32 mouse cellular contexts compared by ENCODE assay signal in genomic region chr16:90652821-90653220, GRCm38 (mm10).
DNase-seq lines count a peak whose midpoint lies in the region; ATAC-seq and TF ChIP-seq lines count a peak whose summit lies in the region.
"Had no signal": no experiment of that assay in that cellular context is flagged by ENCODE, and none has a peak within 500 bp of the region (broad histone marks: within the 10 kb centered on the region; RNA-seq: fewer than 3 reads in every experiment).

No protein-coding gene starts in this region.

- no peak overlapping the region for H3K4me3 ChIP-seq in forebrain, embryonic 11.5 days (ENCODE audit: low read depth, low read length)
- H3K4me3 ChIP-seq in forebrain, postnatal 0 days (ENCODE audit: low read depth, low read length), result no peak overlapping the region
- no peak overlapping the region for H3K4me3 ChIP-seq in lung, embryonic 14.5 days (ENCODE audit: low read depth, low read length)
- H3K4me3 ChIP-seq in midbrain, embryonic 11.5 days (ENCODE audit: low read depth, low read length), result no peak overlapping the region
- H3K4me3 ChIP-seq: embryonic facial prominence, embryonic 13.5 days; forebrain, embryonic 10.5 days; heart, embryonic 12.5 days; hindbrain, embryonic 13.5 days; kidney, embryonic 15.5 days; layer of hippocampus, adult 2 months; liver, embryonic 12.5 days; midbrain, embryonic 10.5 days had no signal

- TF ChIP-seq CTCF in forebrain, postnatal 0 days (IDR thresholded peaks at IDR 0.05; ENCODE audit: low read depth), result no peak
- TF ChIP-seq CTCF in lung, embryonic 14.5 days (IDR thresholded peaks at IDR 0.05; ENCODE audit: low read depth), result peak; percentile 41

- no peak overlapping the region for H3K27ac ChIP-seq in forebrain, embryonic 11.5 days (ENCODE audit: low read depth, low read length)
- H3K27ac ChIP-seq in forebrain, postnatal 0 days (ENCODE audit: low read depth, low read length), result no peak overlapping the region
- no peak overlapping the region for H3K27ac ChIP-seq in lung, embryonic 14.5 days (ENCODE audit: low read depth)
- H3K27ac ChIP-seq in midbrain, embryonic 11.5 days (ENCODE audit: low read depth, low read length), result no peak overlapping the region
- H3K27ac ChIP-seq: embryonic facial prominence, embryonic 13.5 days; forebrain, embryonic 10.5 days; hindbrain, embryonic 13.5 days; kidney, embryonic 15.5 days; layer of hippocampus, adult 2 months; liver, embryonic 12.5 days; midbrain, embryonic 10.5 days had no signal

- no peak overlapping the region for H3K9ac ChIP-seq in forebrain, embryonic 11.5 days (ENCODE audit: low read length)
- no peak overlapping the region for H3K9ac ChIP-seq in forebrain, postnatal 0 days
- no peak overlapping the region for H3K9ac ChIP-seq in lung, embryonic 14.5 days
- no peak overlapping the region for H3K9ac ChIP-seq in midbrain, embryonic 11.5 days (ENCODE audit: low read length)
- H3K9ac ChIP-seq: embryonic facial prominence, embryonic 13.5 days; heart, embryonic 12.5 days; hindbrain, embryonic 13.5 days; kidney, embryonic 15.5 days; liver, embryonic 12.5 days; liver, postnatal 0 days had no signal

- ATAC-seq in forebrain, embryonic 11.5 days (replicated peaks; ENCODE audit: low FRiP score), result no peak
- ATAC-seq in forebrain, postnatal 0 days, result no peak
- no peak for ATAC-seq in lung, embryonic 14.5 days (ENCODE audit: insufficient read depth)
- no peak for ATAC-seq in midbrain, embryonic 11.5 days (ENCODE audit: low FRiP score)
- ATAC-seq: forebrain, embryonic 16.5 days; liver, embryonic 12.5 days; liver, postnatal 0 days; midbrain, embryonic 16.5 days had no signal

- no peaks in the 10 kb centered on the region for H3K27me3 ChIP-seq in forebrain, embryonic 11.5 days (ENCODE audit: control insufficient read depth, insufficient read depth, low read length)
- H3K27me3 ChIP-seq in forebrain, postnatal 0 days (ENCODE audit: insufficient read depth, low read length), result no peaks in the 10 kb centered on the region
- no peaks in the 10 kb centered on the region for H3K27me3 ChIP-seq in lung, embryonic 14.5 days (ENCODE audit: insufficient read depth, low read length)
- no peaks in the 10 kb centered on the region for H3K27me3 ChIP-seq in midbrain, embryonic 11.5 days (ENCODE audit: control insufficient read depth, insufficient read depth, low read length)
- H3K27me3 ChIP-seq: embryonic facial prominence, embryonic 13.5 days; heart, embryonic 12.5 days; liver, embryonic 12.5 days had no signal

- H3K36me3 ChIP-seq in forebrain, embryonic 11.5 days (ENCODE audit: control insufficient read depth, insufficient read depth, low read length), result no peaks in the 10 kb centered on the region
- no peaks in the 10 kb centered on the region for H3K36me3 ChIP-seq in forebrain, postnatal 0 days (ENCODE audit: insufficient read depth)
- no peaks in the 10 kb centered on the region for H3K36me3 ChIP-seq in lung, embryonic 14.5 days (ENCODE audit: insufficient read depth)
- H3K36me3 ChIP-seq in midbrain, embryonic 11.5 days (ENCODE audit: control insufficient read depth, insufficient read depth, low read length), result no peaks in the 10 kb centered on the region
- H3K36me3 ChIP-seq: embryonic facial prominence, embryonic 13.5 days; forebrain, embryonic 10.5 days; heart, embryonic 12.5 days; hindbrain, embryonic 13.5 days; kidney, embryonic 15.5 days; liver, embryonic 12.5 days; midbrain, embryonic 10.5 days had no signal

- 73% methylated on average over 4 of the region's 4 CpGs for WGBS in forebrain, embryonic 11.5 days
- 72% methylated on average over 4 of the region's 4 CpGs for WGBS in forebrain, postnatal 0 days
- WGBS in lung, embryonic 14.5 days, result 48% methylated on average over 4 of the region's 4 CpGs
- WGBS in midbrain, embryonic 11.5 days, result 67% methylated on average over 4 of the region's 4 CpGs

- H3K4me2 ChIP-seq in forebrain, embryonic 11.5 days (ENCODE audit: low read depth, low read length, severe bottlenecking), result no peak overlapping the region
- no peak overlapping the region for H3K4me2 ChIP-seq in forebrain, postnatal 0 days (ENCODE audit: low read depth)
- H3K4me2 ChIP-seq in lung, embryonic 14.5 days, result no peak overlapping the region
- H3K4me2 ChIP-seq in midbrain, embryonic 11.5 days, result no peak overlapping the region
- H3K4me2 ChIP-seq: embryonic facial prominence, embryonic 13.5 days; heart, embryonic 12.5 days; hindbrain, embryonic 13.5 days; kidney, embryonic 15.5 days; liver, embryonic 12.5 days had no signal

- no peaks in the 10 kb centered on the region; the same call in 1 of the 2 replicates for H3K9me3 ChIP-seq in forebrain, embryonic 11.5 days (ENCODE audit: control insufficient read depth, low read length)
- no peaks in the 10 kb centered on the region for H3K9me3 ChIP-seq in forebrain, postnatal 0 days (ENCODE audit: low read length)
- no peaks in the 10 kb centered on the region for H3K9me3 ChIP-seq in lung, embryonic 14.5 days (ENCODE audit: low read depth, low read length)
- no peaks in the 10 kb centered on the region for H3K9me3 ChIP-seq in midbrain, embryonic 11.5 days (ENCODE audit: control insufficient read depth, low read length)
- H3K9me3 ChIP-seq: embryonic facial prominence, embryonic 13.5 days; hindbrain, embryonic 13.5 days; kidney, embryonic 15.5 days; liver, embryonic 12.5 days had no signal

- DNase-seq in forebrain, embryonic 11.5 days (ENCODE audit: low spot score), result peak; percentile 24
- no peak for DNase-seq in forebrain, postnatal 0 days
- peak; percentile 43 for DNase-seq in lung, embryonic 14.5 days
- DNase-seq in lung, postnatal 25 days (ENCODE audit: low spot score), result no peak
- DNase-seq in MEL-GATA-1-ER (ENCODE audit: extremely low read depth, low read depth), result peak; percentile 12
- no peak for DNase-seq in midbrain, embryonic 11.5 days (ENCODE audit: low spot score, missing footprints)
- no peak for DNase-seq in embryo, embryonic 9.5 days (ENCODE audit: extremely low spot score)
- DNase-seq in ovary, postnatal 10 days (ENCODE audit: low spot score), result no peak
- DNase-seq: adrenal gland, adult 8-10 months; cerebellum, adult 8-10 months; cerebellum, postnatal 36 days; gastrocnemius, postnatal 10 days; heart, postnatal 4 days; kidney, adult 11 months; kidney, postnatal 36 days; left cerebral cortex, postnatal 4 days; liver, postnatal 0 days; lung, postnatal 14 days; right cerebral cortex, adult 18-20 months; spleen, adult 18-20 months; thymus, adult 18-20 months; thymus, postnatal 36 days had no signal

- H3K4me1 ChIP-seq in forebrain, embryonic 11.5 days (replicated peaks; ENCODE audit: control insufficient read depth, insufficient read depth, low read length), result no peaks in the 10 kb centered on the region; the same call in 1 of the 2 replicates
- H3K4me1 ChIP-seq in forebrain, postnatal 0 days (ENCODE audit: insufficient read depth), result peaks cover 4% of the 10 kb centered on the region; the same call in 1 of the 2 replicates
- H3K4me1 ChIP-seq in lung, embryonic 14.5 days (ENCODE audit: insufficient read depth), result no peaks in the 10 kb centered on the region
- peaks cover 5% of the 10 kb centered on the region; the same call in 1 of the 2 replicates for H3K4me1 ChIP-seq in midbrain, embryonic 11.5 days (ENCODE audit: control insufficient read depth, insufficient read depth, low read length)
- H3K4me1 ChIP-seq: heart, embryonic 12.5 days; liver, embryonic 12.5 days had no signal

Comparison
In these comparisons a context has a peak if more than half of its experiments do, and no peak if none do; other contexts are left out.
1. DNase-seq: peak in forebrain, embryonic 11.5 days (single experiment), lung, embryonic 14.5 days (single experiment) and MEL-GATA-1-ER (single experiment); none in forebrain, postnatal 0 days (single experiment), lung, postnatal 25 days (single experiment), midbrain, embryonic 11.5 days (single experiment), embryo, embryonic 9.5 days (single experiment) and ovary, postnatal 10 days (single experiment).